Mouse (Mus musculus) frontal cortex, adult 2 months (tissue): Measurements from ENCODE around the gene Pogz. TPM values are rescaled to one million over a fixed set of nuclear protein-coding genes. Genes with fewer than 3 reads are reported as not detected.
"Not testable (repeated sequence)": the region's sequence is repeated elsewhere in the genome, so short reads cannot be mapped to it uniquely, and the experiment has no call there.

Source experiments
- DNase-seq, 2 experiments: peaks; one replicate each; pipeline ENCODE4 v3.0.0; 2022; ENCODE audit warnings: low spot score in 1 of 2; ENCODE audit errors: extremely low spot score in 1 of 2
- polyA plus RNA-seq: library from polyadenylated mRNA; depleted of rRNA; stranded (reverse); fragments of >200 nt; gene quantifications from 2 replicates; pipeline ENCODE4 v1.2.3, GENCODE M21; 2012; rRNA removed

Gene Pogz
- polyA plus RNA-seq, 1 experiment: 47.6 TPM

DNA sequence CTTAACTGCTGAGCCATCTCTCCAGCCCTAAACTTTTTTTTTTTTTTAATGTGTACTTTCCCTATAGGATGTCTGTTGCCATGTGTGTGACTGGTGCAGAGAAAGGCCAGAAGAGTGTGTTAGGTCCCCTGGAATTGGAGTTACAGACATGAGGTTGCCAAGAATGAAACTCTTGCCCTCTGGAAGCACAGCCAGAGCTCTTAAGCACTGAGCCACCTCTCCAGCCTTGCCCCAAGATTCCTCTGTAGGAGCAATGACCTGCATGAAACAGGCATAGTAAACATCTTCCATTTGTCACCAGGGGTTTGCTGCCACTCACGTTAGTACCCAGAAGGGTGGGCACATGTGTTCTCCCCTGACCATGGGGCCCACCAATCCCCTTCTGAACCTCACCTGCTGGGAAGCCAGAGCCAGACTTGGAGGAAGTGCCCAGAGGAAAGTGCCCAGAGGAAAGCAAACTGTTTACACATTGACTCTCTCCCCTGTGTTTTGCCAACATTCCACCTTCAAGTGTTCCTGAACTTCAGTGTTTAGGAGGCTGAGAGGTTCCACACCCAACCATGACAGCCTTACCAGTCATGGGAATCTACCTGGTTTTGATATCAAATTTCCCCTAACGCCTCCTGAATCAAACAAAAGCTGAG, 73.8 kb downstream of the Pogz start:
- DNase-seq: no peak

DNA sequence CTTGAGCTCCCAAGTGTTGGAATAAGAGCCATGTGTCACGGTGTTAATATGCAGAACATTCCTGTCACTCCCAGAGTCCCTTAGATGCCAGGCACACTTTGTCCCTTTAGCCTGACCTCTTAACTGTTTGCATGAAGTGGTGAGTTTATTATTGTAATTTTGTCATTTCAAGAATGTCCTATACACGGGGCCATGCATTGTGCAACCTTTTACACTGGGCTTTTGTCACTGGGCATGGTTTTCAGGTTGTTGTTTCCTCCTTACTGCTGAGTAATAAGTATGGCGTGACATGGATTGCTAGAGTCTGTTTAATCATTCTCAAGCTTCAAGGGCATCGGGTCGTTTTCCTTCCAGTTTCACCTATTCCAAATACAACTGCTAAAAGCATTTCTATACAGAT, 76.4 kb downstream of the Pogz start:
- DNase-seq: no peak

DNA sequence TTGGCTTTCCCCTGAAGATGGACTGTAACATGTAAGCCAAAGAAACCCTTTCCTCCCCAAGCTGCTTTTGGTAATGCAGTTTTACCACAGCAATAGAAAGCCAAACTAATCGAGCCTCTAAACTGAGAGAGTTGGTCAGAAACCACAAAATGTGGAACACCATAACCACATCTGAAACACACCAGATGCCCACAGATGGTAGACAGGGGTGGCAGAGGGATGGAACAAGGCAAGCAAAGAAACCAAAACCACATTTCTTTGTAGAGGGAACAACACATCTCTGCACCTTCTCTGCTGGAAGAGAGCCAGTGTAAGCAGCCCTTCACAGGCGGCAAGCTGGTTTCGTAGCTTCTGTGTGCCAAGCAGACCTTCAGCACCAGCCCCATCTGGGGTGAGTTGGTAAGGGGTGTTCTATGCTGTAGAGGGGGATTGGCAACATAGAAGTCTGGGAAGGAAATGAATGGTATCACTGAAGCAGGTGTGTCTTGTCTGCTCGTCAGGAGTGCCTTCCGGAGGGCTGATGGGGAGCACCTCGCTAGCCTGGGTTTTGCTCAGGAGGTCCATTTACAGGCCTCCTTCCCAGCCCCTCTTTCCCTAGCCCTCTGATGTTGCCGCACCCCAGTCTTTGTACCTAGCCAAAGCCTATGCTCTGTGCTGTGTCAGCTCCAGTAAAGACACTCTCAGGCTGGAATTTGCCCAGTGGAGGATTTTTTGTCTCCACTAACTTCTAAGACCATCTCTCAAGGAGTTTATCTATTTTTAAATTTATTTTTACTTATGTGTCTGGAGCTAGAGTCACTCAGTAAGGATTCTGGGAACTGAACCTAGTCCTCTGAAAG, 78.8 kb downstream of the Pogz start:
- DNase-seq: no peak

DNA sequence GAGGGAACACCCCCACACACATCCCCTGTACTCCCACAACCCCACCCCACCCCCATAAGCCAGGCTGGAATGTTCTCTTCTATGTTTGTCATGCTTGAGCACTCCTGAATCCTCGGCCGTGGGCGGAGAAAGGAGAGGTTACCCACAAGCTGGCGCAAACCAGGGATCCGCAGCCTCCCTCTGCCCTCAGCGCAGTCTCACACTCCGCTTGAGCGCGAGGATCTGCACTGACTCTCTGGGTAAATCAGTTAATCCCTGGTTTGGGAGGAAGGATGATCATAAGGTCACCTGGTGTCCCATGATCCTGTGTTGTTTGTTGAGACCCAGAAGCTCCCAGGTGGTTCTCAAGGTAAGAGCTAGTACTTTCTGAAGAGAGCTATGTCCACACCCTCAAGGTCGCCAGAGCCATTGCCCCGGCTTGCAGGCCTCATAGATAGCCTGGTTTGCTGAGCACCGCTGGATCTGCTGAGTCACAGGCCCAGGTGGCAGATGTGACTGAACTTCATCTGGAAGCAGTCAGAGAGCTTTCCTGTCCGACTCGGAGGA, 80.5 kb downstream of the Pogz start:
- DNase-seq: peak in 1 of 2 experiments; percentile 45

DNA sequence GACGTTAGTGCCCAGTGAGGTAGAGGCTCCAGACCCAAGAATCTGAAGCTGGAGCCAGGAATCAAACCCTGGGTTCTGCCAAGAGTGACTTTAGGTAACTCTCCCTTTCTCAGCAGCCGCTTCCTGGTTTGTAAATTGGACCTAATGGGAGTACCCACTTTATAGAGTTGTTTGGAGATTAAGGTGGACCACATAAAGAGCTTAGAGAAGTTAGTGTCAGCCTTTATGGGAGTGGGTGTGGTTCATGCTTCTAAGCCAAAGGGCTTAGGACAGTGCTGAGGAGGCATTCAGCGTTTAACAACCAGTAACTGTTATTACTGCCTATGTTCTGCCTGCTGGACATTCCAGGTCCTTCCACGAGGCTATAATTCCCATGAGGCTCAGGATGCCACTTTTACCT, 81.5 kb downstream of the Pogz start:
- no peak for DNase-seq

DNA sequence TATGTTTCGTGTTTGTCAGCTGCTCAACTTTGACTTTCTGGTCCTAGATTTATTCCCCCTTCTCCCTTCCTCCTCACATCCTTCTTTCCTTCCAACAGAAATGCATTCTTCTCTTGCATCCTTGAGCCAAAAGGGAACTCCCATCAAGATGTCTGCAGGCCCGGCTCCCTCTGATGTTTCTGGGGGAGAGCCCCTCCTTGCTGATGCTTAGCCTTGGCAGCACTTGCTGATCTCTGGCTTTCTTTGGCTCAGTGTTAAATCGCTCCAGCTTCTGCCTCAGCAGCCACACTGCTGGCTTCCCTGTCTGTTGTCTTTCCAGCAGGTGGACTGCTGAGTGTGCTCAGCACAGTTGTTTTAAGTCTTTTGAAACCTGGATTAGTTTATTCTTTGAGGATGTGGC, 83.7 kb downstream of the Pogz start:
- no peak for DNase-seq

DNA sequence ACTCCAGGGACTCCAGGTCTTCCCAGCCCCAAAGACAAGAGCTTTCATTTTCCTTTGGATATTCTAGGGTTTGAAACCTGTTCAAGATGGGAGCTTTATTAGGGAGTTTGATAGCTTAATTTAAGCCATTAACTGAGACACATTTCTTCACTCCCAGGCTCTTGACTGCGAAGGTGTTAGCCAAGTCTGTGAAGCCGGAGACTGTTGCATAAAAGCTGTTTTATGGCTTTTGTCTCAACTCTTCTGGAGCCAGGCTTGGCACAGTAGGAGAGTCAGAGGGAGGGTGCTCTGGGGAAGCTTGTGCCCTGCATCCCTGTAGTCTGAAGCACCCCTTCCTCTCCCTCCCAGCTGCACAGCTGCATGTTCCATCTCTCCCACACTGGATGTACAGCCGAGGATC, 85.0 kb downstream of the Pogz start:
- no peak for DNase-seq

DNA sequence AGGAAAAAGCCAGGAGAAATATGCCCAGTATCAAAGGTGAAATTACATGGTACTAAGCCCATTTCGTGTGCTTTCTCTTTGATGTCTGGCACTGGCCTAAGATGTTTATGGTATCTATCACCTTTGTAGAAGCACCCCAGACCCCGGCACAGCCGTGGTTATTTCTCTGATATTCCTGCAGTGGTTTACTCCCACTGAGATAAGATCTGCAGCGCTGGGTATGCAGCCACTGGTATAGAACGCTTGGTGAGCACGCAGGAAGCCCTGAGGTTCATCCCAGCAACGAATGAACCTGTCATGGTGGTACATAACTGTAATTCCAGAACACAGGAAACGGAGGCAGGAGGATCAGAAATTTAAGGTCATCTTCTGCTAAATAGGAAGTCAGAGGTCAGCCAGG, 87.3 kb downstream of the Pogz start:
- DNase-seq: no peak

DNA sequence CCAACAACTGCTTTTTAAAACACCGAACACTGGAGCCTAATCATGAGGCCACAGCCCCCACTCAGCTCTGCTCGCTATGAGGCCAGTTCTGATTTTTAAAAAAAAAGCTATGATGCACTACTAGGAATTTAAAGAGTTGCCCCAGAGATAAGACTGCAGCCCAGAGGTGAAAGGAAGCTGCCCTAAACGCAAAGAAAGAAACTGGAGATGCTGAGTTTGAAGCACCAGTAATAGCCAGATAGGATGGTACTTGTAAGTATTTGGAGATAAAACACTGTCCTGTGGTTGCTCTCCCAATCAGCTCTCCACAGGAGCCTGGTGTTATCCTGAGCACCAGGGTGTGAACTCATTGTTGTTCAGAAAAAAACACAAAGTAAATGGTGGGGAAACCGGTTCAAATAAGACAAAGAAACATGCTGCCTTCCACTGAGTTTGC, 89.0 kb downstream of the Pogz start:
- not testable (repeated sequence) for DNase-seq

DNA sequence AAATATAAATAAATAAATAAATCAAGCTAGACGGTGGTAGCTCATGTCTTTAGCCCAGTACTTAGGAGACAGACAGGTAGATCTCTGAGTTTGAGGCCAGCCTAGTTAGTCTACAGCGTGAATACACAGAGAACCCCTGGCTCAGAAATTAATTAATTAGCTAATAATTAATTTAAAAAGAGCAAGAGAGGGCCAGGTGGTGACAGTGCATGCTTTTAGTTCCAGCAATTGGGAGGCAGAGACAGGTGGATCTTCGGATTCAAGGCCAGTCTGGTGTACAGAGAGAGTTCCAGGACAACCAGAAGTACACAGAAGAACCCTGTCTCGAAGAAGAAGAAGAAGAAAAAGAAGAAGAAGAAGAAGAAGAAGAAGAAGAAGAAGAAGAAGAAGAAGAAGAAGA, 91.6 kb downstream of the Pogz start:
- not testable (repeated sequence) for DNase-seq

DNA sequence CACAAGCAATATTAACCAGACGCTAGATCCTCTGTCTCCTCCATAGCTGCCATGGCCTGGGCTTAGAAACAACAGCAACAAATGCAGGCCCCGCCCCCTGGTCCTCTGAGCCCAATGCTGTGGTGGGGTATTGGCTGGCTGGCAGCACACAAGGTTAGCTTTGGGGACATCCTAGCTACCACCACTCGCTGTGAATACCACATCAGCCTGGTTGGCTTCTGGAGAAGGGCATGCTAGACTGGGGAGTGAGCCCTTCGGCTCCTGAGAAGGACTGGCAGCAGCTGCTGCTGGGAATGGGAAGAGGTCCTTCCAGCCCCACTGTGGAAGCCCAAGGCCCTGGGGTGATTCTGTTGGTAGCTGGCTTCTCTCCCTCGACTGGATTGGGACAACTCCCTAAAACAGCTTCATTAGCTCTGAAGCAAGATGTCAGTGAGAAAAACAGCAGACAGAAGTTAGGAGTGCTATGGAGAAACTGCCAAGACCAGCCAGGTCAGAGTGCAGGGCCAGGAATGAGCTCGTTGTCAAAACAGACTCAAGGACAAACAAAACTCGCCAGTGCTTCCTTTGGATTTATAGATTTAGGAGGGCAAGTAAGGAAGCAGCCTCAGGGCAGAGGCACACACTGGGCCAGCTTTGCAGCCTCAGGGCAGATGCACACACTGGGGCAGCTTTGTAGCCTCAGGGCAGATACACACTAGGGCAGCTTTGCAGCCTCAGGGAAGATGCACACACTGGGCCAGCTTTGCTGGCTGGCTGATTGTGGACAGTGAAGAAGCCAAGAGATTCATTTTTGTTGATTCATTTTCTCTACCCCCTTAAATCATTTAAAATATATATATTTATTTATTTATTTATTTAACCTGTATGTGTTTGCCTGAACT, 93.3 kb downstream of the Pogz start:
- not testable (repeated sequence) for DNase-seq

DNA sequence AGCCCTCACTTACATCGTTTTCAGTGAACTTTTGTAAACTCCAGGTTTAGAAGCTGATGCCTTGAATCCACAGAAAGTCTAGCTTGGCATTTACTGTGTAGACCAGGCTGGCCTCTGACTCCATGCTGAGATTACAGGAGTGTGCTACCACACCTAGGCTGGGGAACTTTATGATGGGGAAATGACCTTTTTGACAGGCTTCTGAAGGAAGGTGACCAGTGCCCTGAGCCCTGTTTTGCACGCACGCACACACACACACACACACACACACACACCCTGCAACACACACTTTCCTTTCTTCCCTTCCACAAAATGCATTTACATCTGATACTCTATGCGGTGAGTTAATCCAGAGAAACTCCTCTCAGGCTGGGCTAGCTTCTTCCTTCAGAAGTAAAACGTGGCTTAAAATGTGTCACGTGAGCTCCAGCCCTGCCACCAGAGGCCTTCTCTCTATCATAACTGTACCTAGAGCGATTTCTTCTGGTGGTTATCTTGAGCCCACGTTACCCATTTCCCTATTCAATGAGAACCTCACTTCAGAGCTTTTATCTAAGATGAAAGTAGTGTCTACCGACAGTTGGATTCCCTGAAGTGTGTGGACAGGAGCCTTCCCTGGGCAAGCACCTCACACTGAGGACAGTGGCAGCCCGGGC, 94.2 kb downstream of the Pogz start:
- DNase-seq: not testable (repeated sequence)

Other genes with a start within 250 kb of the Pogz start
- not detected in 2 replicates for gene Gm10972, start 194.5 kb upstream of the Pogz start, polyA plus RNA-seq
- 1.2 and 1.3 TPM in 2 replicates for gene Tuft1, start 178.7 kb upstream of the Pogz start, polyA plus RNA-seq
- 0.53 TPM in 1 of 2 replicates, not detected in the other for gene Selenbp2, start 144.0 kb upstream of the Pogz start, polyA plus RNA-seq
- 2.6 and 3.7 TPM in 2 replicates for gene Cgn, start 51.1 kb upstream of the Pogz start, polyA plus RNA-seq
- 245 and 253 TPM in 2 replicates for gene Psmb4, start 49.4 kb downstream of the Pogz start, polyA plus RNA-seq
- gene Selenbp1, start 95.5 kb downstream of the Pogz start, polyA plus RNA-seq: 13.9 and 14.5 TPM in 2 replicates
- 27.8 and 31.8 TPM in 2 replicates for gene Rfx5, start 116.5 kb downstream of the Pogz start, polyA plus RNA-seq
- gene Pi4kb, start 137.2 kb downstream of the Pogz start, polyA plus RNA-seq: 58.9 and 64.4 TPM in 2 replicates
- gene Zfp687, start 177.9 kb downstream of the Pogz start, polyA plus RNA-seq: 18.4 and 20.9 TPM in 2 replicates
- 219 and 229 TPM in 2 replicates for gene Psmd4, start 205.0 kb downstream of the Pogz start, polyA plus RNA-seq